Mouse (Mus musculus) heart, adult 2 months (tissue): ENCODE measurements at regions not wholly inside any gene's neighbourhood (a gene's known extent, or its start where the extent isn't known, plus 50 kb on each side); places are given as distances from the start of the nearest gene placed in this dataset.

ENCODE experiments used
- EP300 ChIP-seq: fragments of 200-500 bp; IDR thresholded peaks from 2 replicates; pipeline ENCODE4 v1.6.1; 2011; ENCODE audit warnings: low read depth, low read length, control low read depth; ENCODE audit not compliant: insufficient read depth
- POLR2A ChIP-seq: fragments of 200-500 bp; IDR thresholded peaks from 2 replicates; pipeline ENCODE4 v1.6.1; 2011; ENCODE audit warnings: mild to moderate bottlenecking, low read depth, low read length, control low read depth; ENCODE audit not compliant: insufficient read depth

GRCm38 (mm10) chr4:142501177-142501576 lies 262.0 kb upstream of the Kazn start:
- TF ChIP-seq POLR2A, result no peak
- no peak for TF ChIP-seq EP300
